21 mouse cellular contexts compared by ENCODE assay signal in the genomic region with DNA sequence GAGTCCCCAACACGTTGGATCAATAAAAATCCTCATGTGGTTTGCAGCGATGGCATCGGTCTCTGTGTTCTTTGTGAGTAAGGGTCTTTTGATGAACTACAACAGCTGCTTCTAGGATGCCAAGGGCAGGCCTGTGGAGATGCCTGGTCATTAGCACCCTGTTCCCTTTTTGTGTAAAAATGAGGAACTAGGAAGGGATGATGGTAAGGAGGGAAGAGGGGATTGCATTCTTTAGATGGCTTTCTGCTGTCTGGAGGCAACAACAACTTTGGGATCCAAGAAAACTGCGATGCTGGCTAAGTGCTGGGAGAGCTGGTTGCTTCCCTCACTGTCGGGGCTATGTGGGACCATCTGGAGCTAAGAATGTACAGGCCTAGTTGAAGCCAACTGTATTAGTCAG. TPM values are rescaled to one million over a fixed set of nuclear protein-coding genes. Genes with fewer than 3 reads are reported as not detected.
DNase-seq lines count a peak whose midpoint lies in the region; ATAC-seq and TF ChIP-seq lines count a peak whose summit lies in the region.
"Had no signal": no experiment of that assay in that cellular context is flagged by ENCODE, and none has a peak within 500 bp of the region (broad histone marks: within the 10 kb centered on the region; RNA-seq: fewer than 3 reads in every experiment).

No protein-coding gene starts in this region.

- H3K36me3 ChIP-seq in kidney, embryonic 15.5 days: no peaks in the 10 kb centered on the region
- peaks cover 0 to 20% of the 10 kb centered on the region in 2 experiments; a peak in 2 of 4 replicates for H3K36me3 ChIP-seq in MEL (ENCODE audit: control insufficient read depth in 1 of 2, insufficient read depth in 2 of 2, low read length in 2 of 2)
- H3K36me3 ChIP-seq in limb, embryonic 10.5 days: no peaks in the 10 kb centered on the region
- H3K36me3 ChIP-seq in liver, postnatal 0 days (replicated peaks; ENCODE audit: insufficient read depth, low read length): no peaks in the 10 kb centered on the region
- no peaks in the 10 kb centered on the region for H3K36me3 ChIP-seq in lung, postnatal 0 days (ENCODE audit: insufficient read depth, low read length)
- H3K36me3 ChIP-seq: intestine, embryonic 15.5 days had no signal

- no peaks in the 10 kb centered on the region for H3K9me3 ChIP-seq in kidney, embryonic 15.5 days (replicated peaks)
- H3K9me3 ChIP-seq in MEL (replicated peaks; ENCODE audit: insufficient read depth, low read length): no peaks in the 10 kb centered on the region
- H3K9me3 ChIP-seq in limb, embryonic 10.5 days (replicated peaks): no peaks in the 10 kb centered on the region
- H3K9me3 ChIP-seq in liver, postnatal 0 days (ENCODE audit: low read length): no peaks in the 10 kb centered on the region
- no peaks in the 10 kb centered on the region for H3K9me3 ChIP-seq in lung, postnatal 0 days (ENCODE audit: low read length)
- H3K9me3 ChIP-seq: intestine, embryonic 15.5 days had no signal

- H3K9ac ChIP-seq in kidney, embryonic 15.5 days: no peak overlapping the region
- no peak overlapping the region for H3K9ac ChIP-seq in MEL (ENCODE audit: control insufficient read depth, low read depth, low read length, poor library complexity, severe bottlenecking)
- H3K9ac ChIP-seq in liver, postnatal 0 days (replicated peaks): no peak overlapping the region
- H3K9ac ChIP-seq in lung, postnatal 0 days (replicated peaks; ENCODE audit: low read depth): no peak overlapping the region
- H3K9ac ChIP-seq: intestine, embryonic 15.5 days had no signal

- TF ChIP-seq RAD21 in MEL (IDR thresholded peaks at IDR 0.05; ENCODE audit: low read depth, low read length): no peak

- no peak for TF ChIP-seq POLR2A in MEL (IDR thresholded peaks at IDR 0.05; ENCODE audit: control insufficient read depth in 1 of 2, insufficient read depth in 1 of 2, low read depth in 1 of 2, low read length in 2 of 2, poor library complexity in 1 of 2)

- 0 out of 2 replicates have a peak overlapping the region, but pooled peaks have one; percentile 18 for H3K27ac ChIP-seq in kidney, embryonic 15.5 days
- no peak overlapping the region for H3K27ac ChIP-seq in MEL (ENCODE audit: control insufficient read depth, low read depth, low read length)
- peak overlapping the region; percentile 69 for H3K27ac ChIP-seq in limb, embryonic 10.5 days
- peak overlapping the region; percentile 53 for H3K27ac ChIP-seq in liver, postnatal 0 days (ENCODE audit: low read depth)
- no peak overlapping the region for H3K27ac ChIP-seq in lung, postnatal 0 days (ENCODE audit: low read length)
- H3K27ac ChIP-seq: intestine, embryonic 15.5 days had no signal

- H3K79me2 ChIP-seq in MEL (ENCODE audit: control insufficient read depth, insufficient read depth, low read length, poor library complexity): peaks cover 4% of the 10 kb centered on the region; the same call in 1 of the 2 replicates

- no peak for ATAC-seq in kidney, embryonic 15.5 days (replicated peaks; ENCODE audit: low FRiP score)
- no peak for ATAC-seq in liver, postnatal 0 days
- no peak for ATAC-seq in lung, postnatal 0 days
- ATAC-seq: forebrain, embryonic 16.5 days; intestine, embryonic 15.5 days; Patski had no signal

- 74% methylated on average over 5 of the region's 5 CpGs for WGBS in kidney, embryonic 15.5 days
- 68% methylated on average over 5 of the region's 5 CpGs for WGBS in limb, embryonic 10.5 days
- 70% methylated on average over 5 of the region's 5 CpGs for WGBS in liver, postnatal 0 days (ENCODE audit: insufficient replicate concordance)
- WGBS in lung, postnatal 0 days: 72% methylated on average over 5 of the region's 5 CpGs

- no peak for TF ChIP-seq EP300 in MEL (IDR thresholded peaks at IDR 0.05; ENCODE audit: low read depth in 1 of 2, low read length in 2 of 2)
- no peak for TF ChIP-seq EP300 in liver, postnatal 0 days (IDR thresholded peaks at IDR 0.05; ENCODE audit: low read depth)
- no peak for TF ChIP-seq EP300 in lung, postnatal 0 days (IDR thresholded peaks at IDR 0.05)

- no peak for TF ChIP-seq CTCF in MEL (IDR thresholded peaks at IDR 0.05 in 2 of 3, conservative IDR thresholded peaks at IDR 0.05 in 1 of 3; ENCODE audit: control insufficient read depth in 1 of 3, insufficient read depth in 1 of 3, low read depth in 2 of 3, low read length in 3 of 3, poor library complexity in 1 of 3, severe bottlenecking in 1 of 3)
- TF ChIP-seq CTCF in liver, postnatal 0 days (IDR thresholded peaks at IDR 0.05; ENCODE audit: low read depth): no peak
- TF ChIP-seq CTCF in lung, postnatal 0 days (IDR thresholded peaks at IDR 0.05): no peak

- H3K27me3 ChIP-seq in kidney, embryonic 15.5 days: no peaks in the 10 kb centered on the region
- H3K27me3 ChIP-seq in MEL (ENCODE audit: control insufficient read depth in 1 of 2, insufficient read depth in 2 of 2, low read length in 2 of 2): no peaks in the 10 kb centered on the region
- H3K27me3 ChIP-seq in limb, embryonic 10.5 days (ENCODE audit: low read depth, poor library complexity, severe bottlenecking): no peaks in the 10 kb centered on the region
- no peaks in the 10 kb centered on the region for H3K27me3 ChIP-seq in liver, postnatal 0 days (ENCODE audit: insufficient read depth, low read length)
- no peaks in the 10 kb centered on the region for H3K27me3 ChIP-seq in lung, postnatal 0 days (replicated peaks; ENCODE audit: insufficient read depth, low read length)
- H3K27me3 ChIP-seq: intestine, embryonic 15.5 days; Patski had no signal

- H3K4me1 ChIP-seq in kidney, embryonic 15.5 days: peaks cover 41% of the 10 kb centered on the region
- peaks cover 2 to 4% of the 10 kb centered on the region in 2 experiments; a peak in 3 of 4 replicates for H3K4me1 ChIP-seq in MEL (ENCODE audit: control insufficient read depth in 1 of 2, insufficient read depth in 2 of 2, low read length in 2 of 2)
- peaks cover 30% of the 10 kb centered on the region for H3K4me1 ChIP-seq in limb, embryonic 10.5 days
- H3K4me1 ChIP-seq in liver, postnatal 0 days (ENCODE audit: insufficient read depth): peaks cover 12% of the 10 kb centered on the region; the same call in 1 of the 2 replicates
- peaks cover 11% of the 10 kb centered on the region; the same call in 1 of the 2 replicates for H3K4me1 ChIP-seq in lung, postnatal 0 days (ENCODE audit: insufficient read depth, low read depth, low read length)

- H3K4me2 ChIP-seq in kidney, embryonic 15.5 days: 0 out of 2 replicates have a peak overlapping the region, but pooled peaks have one; percentile 2
- H3K4me2 ChIP-seq in liver, postnatal 0 days (ENCODE audit: low read depth, low read length): no peak overlapping the region
- no peak overlapping the region for H3K4me2 ChIP-seq in lung, postnatal 0 days (replicated peaks; ENCODE audit: low read depth, low read length)
- H3K4me2 ChIP-seq: heart, embryonic 11.5 days; intestine, embryonic 15.5 days had no signal

- H3K4me3 ChIP-seq in kidney, embryonic 15.5 days (replicated peaks): no peak overlapping the region
- no peak overlapping the region for H3K4me3 ChIP-seq in MEL (ENCODE audit: control insufficient read depth in 1 of 2, insufficient read depth in 1 of 2, low read depth in 2 of 2, low read length in 2 of 2)
- no peak overlapping the region for H3K4me3 ChIP-seq in limb, embryonic 10.5 days
- no peak overlapping the region for H3K4me3 ChIP-seq in liver, postnatal 0 days (ENCODE audit: low read depth, low read length)
- no peak overlapping the region for H3K4me3 ChIP-seq in lung, postnatal 0 days (ENCODE audit: low read depth, low read length)
- H3K4me3 ChIP-seq: intestine, embryonic 15.5 days had no signal

- no peak for DNase-seq in kidney, postnatal 25 days
- DNase-seq in MEL (ENCODE audit: low read depth, low spot score): peak; percentile 58
- DNase-seq in limb, embryonic 10.5 days (ENCODE audit: low spot score): no peak
- DNase-seq in liver, postnatal 0 days: no peak
- DNase-seq in frontal cortex, postnatal 36 days (ENCODE audit: low spot score in 2 of 2): no peak
- no peak for DNase-seq in gastrocnemius, adult 8-10 months (ENCODE audit: low spot score in 2 of 2)
- no peak for DNase-seq in lung, postnatal 0 days (ENCODE audit: low spot score)
- DNase-seq: adrenal gland, postnatal 36 days; cerebellum, postnatal 14 days; gastrocnemius, postnatal 14 days; heart, postnatal 4 days; layer of hippocampus, postnatal 36 days; left cerebral cortex, postnatal 4 days; lung, postnatal 14 days; spleen, adult 18-20 months; thymus, postnatal 14 days had no signal

RNA-seq across cellular contexts. Expression of gene Hist1h3g, which starts 3.0 kb away (rescaled TPM):
- 6.6 and 6.9 TPM in 2 replicates for polyA plus RNA-seq in kidney, embryonic 15.5 days (2015; fragmentation: Nextera tagmentation; extraction: Ambion mirVana)
- 441 and 728 TPM in 2 replicates for total RNA-seq in MEL (2012; rRNA removed)
- polyA plus RNA-seq in MEL (2012; ENCODE audit: insufficient read depth in 1 of 2, insufficient read length in 2 of 2, low read depth in 1 of 2, low replicate concordance in 2 of 2, missing spikeins in 1 of 2): 1 to 10 TPM in 1 of 2 experiments, not detected in 1; 5.2 TPM
- polyA plus RNA-seq in limb, embryonic 10.5 days (2016; fragmentation: Nextera tagmentation; extraction: Ambion mirVana): 4.7 and 5.3 TPM in 2 replicates
- 3.7 and 6.3 TPM in 2 replicates for polyA plus RNA-seq in liver, postnatal 0 days (2015; fragmentation: Nextera tagmentation; extraction: Ambion mirVana)
- 1 to 10 TPM in 1 of 4 experiments, under 1 TPM in 1, not detected in 2; 0.75 to 2.2 TPM for total RNA-seq in gastrocnemius, adult 8-10 months (2022)
- polyA plus RNA-seq in lung, postnatal 0 days (2015; fragmentation: Nextera tagmentation; extraction: Ambion mirVana): 0.30 and 0.80 TPM in 2 replicates

RNA-seq across cellular contexts. Expression of gene Hist1h2af, which starts 4.5 kb away (rescaled TPM):
- polyA plus RNA-seq in kidney, embryonic 15.5 days (2015; fragmentation: Nextera tagmentation; extraction: Ambion mirVana): 3.3 and 7.3 TPM in 2 replicates
- 939 and 1,000 TPM in 2 replicates for total RNA-seq in MEL (2012; rRNA removed)
- polyA plus RNA-seq in MEL (2012; ENCODE audit: insufficient read depth in 1 of 2, insufficient read length in 2 of 2, low read depth in 1 of 2, low replicate concordance in 2 of 2, missing spikeins in 1 of 2): 10 to 100 TPM in 1 of 2 experiments, not detected in 1; 64.3 TPM
- 8.0 and 11.7 TPM in 2 replicates for polyA plus RNA-seq in limb, embryonic 10.5 days (2016; fragmentation: Nextera tagmentation; extraction: Ambion mirVana)
- 9.7 and 9.8 TPM in 2 replicates for polyA plus RNA-seq in liver, postnatal 0 days (2015; fragmentation: Nextera tagmentation; extraction: Ambion mirVana)
- total RNA-seq in gastrocnemius, adult 8-10 months (2022): 1 to 10 TPM in 1 of 4 experiments, not detected in 3; 1.5 TPM
- polyA plus RNA-seq in lung, postnatal 0 days (2015; fragmentation: Nextera tagmentation; extraction: Ambion mirVana): 1.3 and 1.7 TPM in 2 replicates
- polyA plus RNA-seq: forebrain, embryonic 16.5 days; intestine, embryonic 15.5 days had no signal

RNA-seq across cellular contexts. Expression of gene Hist1h2bh, which starts 4.9 kb away (rescaled TPM):
- polyA plus RNA-seq in kidney, embryonic 15.5 days (2015; fragmentation: Nextera tagmentation; extraction: Ambion mirVana): 0.91 and 1.1 TPM in 2 replicates
- total RNA-seq in MEL (2012; rRNA removed): 275 and 350 TPM in 2 replicates
- under 1 TPM in 1 of 2 experiments, not detected in 1; 0.70 TPM for polyA plus RNA-seq in MEL (2012; ENCODE audit: insufficient read depth in 1 of 2, insufficient read length in 2 of 2, low read depth in 1 of 2, low replicate concordance in 2 of 2, missing spikeins in 1 of 2)
- polyA plus RNA-seq in limb, embryonic 10.5 days (2016; fragmentation: Nextera tagmentation; extraction: Ambion mirVana): 0.56 and 0.69 TPM in 2 replicates
- polyA plus RNA-seq in liver, postnatal 0 days (2015; fragmentation: Nextera tagmentation; extraction: Ambion mirVana): 0.58 and 0.64 TPM in 2 replicates
- total RNA-seq in gastrocnemius, adult 8-10 months (2022): 1 to 10 TPM in 2 of 4 experiments, under 1 TPM in 2; 0.82 to 1.6 (median 1.2) TPM
- 0.12 TPM in 1 of 2 replicates, not detected in the other for polyA plus RNA-seq in lung, postnatal 0 days (2015; fragmentation: Nextera tagmentation; extraction: Ambion mirVana)

RNA-seq across cellular contexts. Expression of gene Hist1h3f, which starts 5.6 kb away (rescaled TPM):
- 0.86 and 1.3 TPM in 2 replicates for polyA plus RNA-seq in kidney, embryonic 15.5 days (2015; fragmentation: Nextera tagmentation; extraction: Ambion mirVana)
- total RNA-seq in MEL (2012; rRNA removed): 541 and 709 TPM in 2 replicates
- 1 to 10 TPM in 1 of 2 experiments, not detected in 1; 1.2 TPM for polyA plus RNA-seq in MEL (2012; ENCODE audit: insufficient read depth in 1 of 2, insufficient read length in 2 of 2, low read depth in 1 of 2, low replicate concordance in 2 of 2, missing spikeins in 1 of 2)
- polyA plus RNA-seq in limb, embryonic 10.5 days (2016; fragmentation: Nextera tagmentation; extraction: Ambion mirVana): 1.3 and 1.4 TPM in 2 replicates
- polyA plus RNA-seq in liver, postnatal 0 days (2015; fragmentation: Nextera tagmentation; extraction: Ambion mirVana): 1.3 and 1.5 TPM in 2 replicates
- total RNA-seq in gastrocnemius, adult 8-10 months (2022): 1 to 10 TPM; 3.1 to 5.0 (median 4.4) TPM
- 0.32 and 0.33 TPM in 2 replicates for polyA plus RNA-seq in lung, postnatal 0 days (2015; fragmentation: Nextera tagmentation; extraction: Ambion mirVana)

RNA-seq across cellular contexts. Expression of gene Hist1h4h, which starts 7.4 kb away (rescaled TPM):
- polyA plus RNA-seq in kidney, embryonic 15.5 days (2015; fragmentation: Nextera tagmentation; extraction: Ambion mirVana): 7.5 and 7.8 TPM in 2 replicates
- total RNA-seq in MEL (2012; rRNA removed): 5,750 and 5,753 TPM in 2 replicates
- polyA plus RNA-seq in MEL (2012; ENCODE audit: insufficient read depth in 1 of 2, insufficient read length in 2 of 2, low read depth in 1 of 2, low replicate concordance in 2 of 2, missing spikeins in 1 of 2): 1 to 10 TPM in 1 of 2 experiments, not detected in 1; 9.9 TPM
- polyA plus RNA-seq in limb, embryonic 10.5 days (2016; fragmentation: Nextera tagmentation; extraction: Ambion mirVana): 2.4 and 4.5 TPM in 2 replicates
- polyA plus RNA-seq in liver, postnatal 0 days (2015; fragmentation: Nextera tagmentation; extraction: Ambion mirVana): 7.2 and 7.5 TPM in 2 replicates
- 100 to 1,000 TPM; 131 to 174 (median 160) TPM for total RNA-seq in gastrocnemius, adult 8-10 months (2022)
- polyA plus RNA-seq in lung, postnatal 0 days (2015; fragmentation: Nextera tagmentation; extraction: Ambion mirVana): 5.5 and 7.0 TPM in 2 replicates

Comparison
In these comparisons a context has a peak if more than half of its experiments do, and no peak if none do; other contexts are left out.
1. H3K27ac ChIP-seq: peak in kidney, embryonic 15.5 days (single experiment), limb, embryonic 10.5 days (single experiment) and liver, postnatal 0 days (single experiment); none in MEL (single experiment) and lung, postnatal 0 days (single experiment).